Mouse (Mus musculus): ENCODE measurements at regions not wholly inside any gene's neighbourhood (a gene's known extent, or its start where the extent isn't known, plus 50 kb on each side); places are given as distances from the start of the nearest gene placed in this dataset.

DNA sequence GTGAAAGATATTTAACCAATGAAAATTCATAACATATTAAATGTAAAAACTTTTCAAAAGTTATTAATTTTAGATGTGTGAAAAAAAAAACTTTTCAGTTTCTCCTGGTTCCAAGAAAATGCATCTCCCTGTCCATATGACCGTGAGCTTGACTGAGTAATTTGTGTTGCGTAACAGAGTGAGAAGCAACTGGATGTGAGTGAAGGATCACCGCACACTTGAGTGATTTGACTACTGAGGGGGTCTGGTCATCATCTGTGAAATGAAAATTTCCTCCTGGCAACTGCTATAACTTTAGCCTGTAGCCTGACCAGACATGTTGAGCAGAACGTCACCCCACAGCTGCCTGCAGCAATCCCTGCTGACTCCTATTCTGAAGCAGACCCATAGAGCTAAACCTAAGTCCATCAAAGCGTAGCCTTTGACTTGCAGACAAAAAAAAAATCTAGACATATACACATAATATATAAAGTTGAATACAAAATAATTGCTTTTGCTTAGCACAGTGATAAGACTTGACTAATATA, 461.2 kb downstream of the Brinp3 start:
- TF ChIP-seq POLR2A (IDR thresholded peaks at IDR 0.05; ENCODE audit: extremely low read depth, insufficient read depth, low read length) (no peak), CTCF (IDR thresholded peaks at IDR 0.05; ENCODE audit: low read depth, low read length) (no peak)

Measured in liver, adult 2 months (tissue).